Mouse (Mus musculus): ENCODE measurements around the gene A1cf.

The A1cf gene

GRCm38 (mm10) chr19:31868521-31868920 is at the start of gene A1cf:
Gene A1cf (plus strand): TSS chr19:31868764.
- in situ Hi-C loops (cut with MboI; ENCODE audit: low pct_unique_long_range_greater_than_20kb in 1 of 2, low sequenced_read_pairs in 2 of 2, unreplicated experiment in 1 of 2) = no loop called here

DNA sequence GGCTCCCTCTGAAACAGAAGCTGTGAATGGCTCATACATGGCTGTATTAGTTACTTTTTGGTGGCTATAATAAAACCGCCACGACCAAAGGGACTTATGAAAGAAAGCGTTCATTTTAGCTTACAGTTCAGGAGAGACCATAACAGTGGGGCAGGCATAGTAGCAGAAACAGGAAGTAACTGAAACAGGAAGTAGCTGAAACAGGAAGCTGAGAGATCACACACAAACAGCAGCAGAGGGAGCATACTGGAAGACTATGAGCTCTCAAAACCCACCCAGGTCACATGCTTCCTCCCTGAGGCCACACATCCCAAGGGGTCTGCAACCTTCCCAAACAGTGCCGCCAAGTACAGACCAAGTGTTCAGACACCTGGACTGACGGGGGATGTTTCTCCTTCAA is 34.3 kb upstream of the A1cf start:
- in situ Hi-C loops (cut with MboI; ENCODE audit: low pct_unique_long_range_greater_than_20kb in 1 of 2, low sequenced_read_pairs in 2 of 2, unreplicated experiment in 1 of 2) = no loop called here

DNA sequence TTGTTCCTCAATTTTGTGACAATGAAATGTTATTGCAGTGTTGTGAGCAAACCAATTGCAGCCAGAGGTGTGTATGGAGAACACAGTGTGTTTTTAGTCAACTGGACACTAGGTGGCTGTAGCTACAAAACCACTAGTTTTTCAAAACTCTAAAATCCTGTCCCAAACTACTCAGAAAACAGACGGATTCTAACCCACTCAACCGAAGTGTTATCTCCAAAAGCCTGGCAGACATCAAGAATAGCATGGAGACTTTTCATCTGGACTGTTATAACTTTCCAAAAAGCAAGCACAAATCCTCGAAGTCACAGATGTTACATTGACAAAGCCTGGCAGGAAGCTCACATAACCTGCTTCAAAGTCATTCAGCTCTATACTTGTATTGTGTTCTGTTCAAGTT is 6.7 kb upstream of the A1cf start:
- in situ Hi-C loops (cut with MboI; ENCODE audit: low pct_unique_long_range_greater_than_20kb in 1 of 2, low sequenced_read_pairs in 2 of 2, unreplicated experiment in 1 of 2) = no loop called here

- in situ Hi-C loops (cut with MboI; ENCODE audit: low pct_unique_long_range_greater_than_20kb in 1 of 2, low sequenced_read_pairs in 2 of 2, unreplicated experiment in 1 of 2) = no loop called here
These were observed 5.9 kb upstream of the A1cf start for GRCm38 (mm10) chr19:31862512-31863249.

- in situ Hi-C loops (cut with MboI; ENCODE audit: low pct_unique_long_range_greater_than_20kb in 1 of 2, low sequenced_read_pairs in 2 of 2, unreplicated experiment in 1 of 2) = no loop called here
These were observed 3.1 kb upstream of the A1cf start for GRCm38 (mm10) chr19:31865451-31865850.

GRCm38 (mm10) chr19:31868076-31868475 is 488 bp upstream of the A1cf start:
- in situ Hi-C loops (cut with MboI; ENCODE audit: low pct_unique_long_range_greater_than_20kb in 1 of 2, low sequenced_read_pairs in 2 of 2, unreplicated experiment in 1 of 2) = no loop called here

GRCm38 (mm10) chr19:31868971-31869370 is 407 bp downstream of the A1cf start:
- in situ Hi-C loops (cut with MboI; ENCODE audit: low pct_unique_long_range_greater_than_20kb in 1 of 2, low sequenced_read_pairs in 2 of 2, unreplicated experiment in 1 of 2) = no loop called here

DNA sequence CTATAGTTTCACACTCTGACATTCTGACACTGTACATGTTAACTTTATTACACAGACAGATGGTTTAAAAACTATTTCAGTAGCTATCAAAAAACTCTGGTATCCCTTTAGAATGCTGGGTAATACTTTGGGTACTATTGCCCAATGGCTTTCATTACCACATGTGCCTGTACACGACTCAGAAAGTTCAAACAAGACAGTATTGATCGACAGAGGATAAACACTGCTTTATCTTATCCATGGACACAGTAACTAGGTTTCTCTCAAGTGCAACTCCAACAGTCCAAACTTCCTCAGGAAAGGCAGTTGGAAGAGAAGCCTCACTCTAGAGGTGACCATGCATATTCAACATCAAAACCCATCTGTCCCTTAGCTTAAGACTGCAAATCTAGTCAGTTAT is 2.8 kb downstream of the A1cf start:
- in situ Hi-C loops (cut with MboI; ENCODE audit: low pct_unique_long_range_greater_than_20kb in 1 of 2, low sequenced_read_pairs in 2 of 2, unreplicated experiment in 1 of 2) = no loop called here

GRCm38 (mm10) chr19:31877968-31878367 is 9.4 kb downstream of the A1cf start:
- in situ Hi-C loops (cut with MboI; ENCODE audit: low pct_unique_long_range_greater_than_20kb in 1 of 2, low sequenced_read_pairs in 2 of 2, unreplicated experiment in 1 of 2) = no loop called here

DNA sequence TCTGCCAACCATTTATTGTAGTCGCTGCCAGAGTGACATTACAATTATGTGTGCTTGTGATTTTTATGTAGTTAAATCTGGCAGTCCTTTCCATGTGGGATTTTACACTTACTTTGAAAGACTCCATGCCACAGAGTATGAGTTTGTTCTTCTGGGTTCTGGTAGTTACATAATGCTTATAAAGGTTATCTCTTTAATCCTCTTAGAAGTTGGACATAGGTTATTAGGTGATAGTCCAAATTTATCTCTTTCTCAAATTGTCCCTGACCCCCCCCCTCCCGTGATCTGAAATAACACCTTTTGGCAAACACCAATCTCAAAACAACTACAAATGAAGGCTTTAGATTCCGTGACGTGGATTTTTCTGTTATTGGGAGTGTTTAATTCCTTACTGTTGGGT is 16.0 kb downstream of the A1cf start:
- in situ Hi-C loops (cut with MboI; ENCODE audit: low pct_unique_long_range_greater_than_20kb in 1 of 2, low sequenced_read_pairs in 2 of 2, unreplicated experiment in 1 of 2) = no loop called here

- in situ Hi-C loops (cut with MboI; ENCODE audit: low pct_unique_long_range_greater_than_20kb in 1 of 2, low sequenced_read_pairs in 2 of 2, unreplicated experiment in 1 of 2) = no loop called here
These were observed 18.7 kb downstream of the A1cf start for GRCm38 (mm10) chr19:31887275-31887674.

DNA sequence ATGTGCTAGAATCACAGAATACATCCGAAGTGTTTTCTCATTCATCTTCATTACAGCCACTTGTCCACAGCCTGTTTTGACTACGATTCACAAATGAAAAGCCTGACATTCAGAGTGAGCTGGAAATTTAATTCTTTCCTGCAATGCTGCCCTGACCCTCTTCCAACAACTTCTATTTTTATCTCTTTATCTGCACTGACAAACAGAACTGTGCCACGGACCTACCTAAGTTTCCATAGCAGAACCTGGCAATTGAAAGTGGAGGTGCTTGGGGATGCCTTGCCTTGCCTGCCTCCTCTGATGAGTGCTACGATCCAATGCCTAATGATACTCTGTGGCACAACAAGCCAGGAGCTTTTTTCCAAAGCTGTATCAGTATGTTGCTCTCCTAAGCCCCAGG is 21.4 kb downstream of the A1cf start:
- in situ Hi-C loops (cut with MboI; ENCODE audit: low pct_unique_long_range_greater_than_20kb in 1 of 2, low sequenced_read_pairs in 2 of 2, unreplicated experiment in 1 of 2) = no loop called here

DNA sequence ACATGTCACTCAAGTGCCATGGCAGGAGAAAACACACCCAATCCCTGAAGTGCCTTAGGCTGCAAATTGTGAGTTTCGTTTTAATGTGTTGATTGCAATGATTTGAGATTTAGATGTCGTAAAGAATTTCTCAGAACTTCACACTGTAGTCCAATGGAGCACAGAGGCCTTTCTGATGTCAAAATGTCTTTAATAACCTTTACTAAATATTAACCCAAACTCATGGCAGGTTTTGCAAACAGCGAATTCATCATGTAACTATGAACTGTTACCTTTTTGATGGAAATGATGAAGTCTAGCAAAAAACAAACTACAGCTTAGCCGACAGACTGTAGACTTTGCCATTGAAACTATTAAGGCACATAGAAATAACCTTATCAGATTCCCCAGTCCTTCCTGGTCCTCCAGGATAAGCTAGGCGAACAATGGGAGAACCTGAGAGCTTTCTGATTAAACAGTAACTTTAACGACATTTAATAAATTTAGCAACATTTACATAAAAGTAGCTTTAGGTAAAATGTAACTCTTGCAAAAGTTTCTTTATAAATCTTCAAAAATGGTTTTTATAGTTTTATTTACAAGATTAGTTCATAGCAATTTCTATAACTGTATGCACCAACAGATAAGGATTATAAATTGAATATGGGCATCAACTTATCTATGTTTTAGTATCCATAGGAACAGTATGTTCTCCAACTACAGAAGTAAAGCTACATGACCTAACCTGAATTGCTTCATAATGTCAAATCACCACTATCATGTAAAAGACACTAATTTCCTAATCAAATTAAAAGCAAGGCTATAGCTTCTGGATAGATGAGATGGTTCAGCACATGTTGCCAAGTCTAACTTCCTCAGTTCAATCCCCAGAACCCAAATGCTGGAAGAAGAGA is 22.7 kb downstream of the A1cf start:
- in situ Hi-C loops (cut with MboI; ENCODE audit: low pct_unique_long_range_greater_than_20kb in 1 of 2, low sequenced_read_pairs in 2 of 2, unreplicated experiment in 1 of 2) = no loop called here

GRCm38 (mm10) chr19:31895971-31896370 is 27.4 kb downstream of the A1cf start:
- in situ Hi-C loops (cut with MboI; ENCODE audit: low pct_unique_long_range_greater_than_20kb in 1 of 2, low sequenced_read_pairs in 2 of 2, unreplicated experiment in 1 of 2) = no loop called here

DNA sequence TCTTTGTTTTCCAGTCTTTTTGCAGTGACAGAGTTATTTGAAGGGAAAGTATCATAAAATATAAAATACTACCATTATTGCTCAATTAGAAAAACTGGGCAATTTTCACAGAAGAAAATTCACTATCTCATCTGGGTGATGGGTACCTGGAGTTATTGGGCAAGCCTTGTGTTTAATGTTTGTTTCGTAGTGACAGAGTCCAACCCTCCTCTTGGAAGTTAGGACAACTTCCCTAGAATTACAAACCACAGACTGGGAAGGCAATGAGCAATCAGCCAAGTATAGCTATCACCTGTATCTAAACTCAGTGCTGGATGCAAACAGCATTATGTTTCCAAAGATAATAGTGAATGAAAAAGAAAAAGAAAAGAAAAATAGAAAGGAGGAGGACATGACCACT is 28.1 kb downstream of the A1cf start:
- in situ Hi-C loops (cut with MboI; ENCODE audit: low pct_unique_long_range_greater_than_20kb in 1 of 2, low sequenced_read_pairs in 2 of 2, unreplicated experiment in 1 of 2) = no loop called here

DNA sequence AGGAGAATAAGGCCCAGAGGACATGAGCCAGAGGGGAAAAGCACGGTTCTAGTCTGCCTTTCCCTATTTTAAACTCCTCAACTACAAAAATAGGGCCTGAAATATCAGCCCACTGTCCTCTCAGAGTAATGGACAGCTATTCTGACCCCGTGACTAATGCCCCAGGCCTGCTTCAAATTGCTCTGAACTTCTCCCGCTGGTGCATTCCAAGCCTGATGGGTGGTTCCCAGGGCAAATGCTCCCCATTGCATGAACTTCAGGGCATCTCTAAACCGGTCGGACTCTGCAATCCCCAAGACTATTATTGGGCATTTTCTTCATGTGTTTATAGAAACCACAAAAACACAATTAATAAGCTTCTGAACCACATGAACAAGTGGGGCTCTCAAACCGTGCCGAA is 37.1 kb downstream of the A1cf start:
- in situ Hi-C loops (cut with MboI; ENCODE audit: low pct_unique_long_range_greater_than_20kb in 1 of 2, low sequenced_read_pairs in 2 of 2, unreplicated experiment in 1 of 2) = no loop called here

GRCm38 (mm10) chr19:31910423-31910822 is 41.9 kb downstream of the A1cf start:
- in situ Hi-C loops (cut with MboI; ENCODE audit: low pct_unique_long_range_greater_than_20kb in 1 of 2, low sequenced_read_pairs in 2 of 2, unreplicated experiment in 1 of 2) = no loop called here

- in situ Hi-C loops (cut with MboI; ENCODE audit: low pct_unique_long_range_greater_than_20kb in 1 of 2, low sequenced_read_pairs in 2 of 2, unreplicated experiment in 1 of 2) = no loop called here
These were observed 45.4 kb downstream of the A1cf start for GRCm38 (mm10) chr19:31913946-31914345.

GRCm38 (mm10) chr19:31920357-31920756 is 51.8 kb downstream of the A1cf start:
- in situ Hi-C loops (cut with MboI; ENCODE audit: low pct_unique_long_range_greater_than_20kb in 1 of 2, low sequenced_read_pairs in 2 of 2, unreplicated experiment in 1 of 2) = no loop called here

GRCm38 (mm10) chr19:31921852-31922251 is 53.3 kb downstream of the A1cf start:
- in situ Hi-C loops (cut with MboI; ENCODE audit: low pct_unique_long_range_greater_than_20kb in 1 of 2, low sequenced_read_pairs in 2 of 2, unreplicated experiment in 1 of 2) = no loop called here
